Mouse (Mus musculus) heart, postnatal 0 days (tissue): Measurements from ENCODE around the gene Nepn.

Experiments
- CTCF ChIP-seq: IDR thresholded peaks from 2 replicates; pipeline ENCODE4 v1.5.1; 2016; ENCODE audit warnings: antibody characterized with exemption, control low read depth, low read depth
- EP300 ChIP-seq: IDR thresholded peaks from 2 replicates; pipeline ENCODE4 v1.6.1; 2016; ENCODE audit warnings: antibody characterized with exemption, low read depth

DNA sequence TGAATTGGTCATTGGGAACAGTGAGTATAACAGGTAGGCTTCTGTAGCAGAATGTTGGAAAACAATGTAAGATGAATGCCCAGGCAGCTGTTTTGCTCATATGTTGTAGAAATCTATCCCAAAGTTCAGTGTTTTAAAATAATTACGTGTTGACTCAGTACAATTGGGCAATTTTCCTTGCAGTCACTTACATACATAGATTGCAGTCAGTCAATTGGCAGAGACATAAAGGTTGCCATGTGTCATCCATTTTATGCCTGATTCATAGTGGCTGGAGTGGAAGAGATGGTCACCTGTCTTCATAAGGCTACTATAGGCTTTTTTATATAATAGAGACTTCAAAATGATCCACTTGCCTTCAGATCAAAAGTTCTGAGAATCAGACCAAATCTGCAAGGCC lies 31.8 kb downstream of the Nepn start:
- TF ChIP-seq CTCF, result no peak
- TF ChIP-seq EP300, result no peak
